Comparison of ENCODE assay signal across 8 mouse cellular contexts in the genomic region with DNA sequence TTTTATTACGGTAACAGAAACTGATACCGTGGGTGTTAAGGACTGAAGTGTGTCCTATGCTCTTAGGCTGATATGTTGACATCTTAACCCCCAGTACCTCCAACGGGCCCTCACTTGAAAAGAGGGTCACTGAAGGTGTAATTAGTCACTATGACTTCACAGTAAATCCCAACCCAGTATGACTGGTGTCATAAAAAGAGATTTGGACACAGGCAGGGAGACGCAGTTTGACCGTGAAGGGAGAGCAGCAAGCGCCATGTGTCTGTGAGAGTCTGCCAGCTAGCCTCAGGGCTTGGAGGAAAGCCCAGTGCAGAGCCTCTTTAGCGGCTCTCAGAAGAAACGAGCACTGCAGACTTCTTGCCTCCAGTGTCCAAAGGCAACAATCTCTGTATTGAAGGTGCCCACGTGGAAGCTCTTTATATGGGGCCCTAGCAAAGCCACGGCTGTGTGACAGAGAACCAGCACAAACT.
A peak's percentile ranks its signal among the peaks of the same experiment; 100 is the strongest.
DNase-seq lines count a peak whose midpoint lies in the region; ATAC-seq and TF ChIP-seq lines count a peak whose summit lies in the region.

No protein-coding gene starts in this region.

- peak overlapping the region; percentile 17 for H3K4me3 ChIP-seq in E14TG2a.4 (replicated peaks; ENCODE audit: low read length)
- H3K4me3 ChIP-seq in embryonic facial prominence, embryonic 11.5 days (ENCODE audit: low read depth, low read length): no peak overlapping the region
- no peak overlapping the region for H3K4me3 ChIP-seq in heart, embryonic 14.5 days (ENCODE audit: control insufficient read depth in 1 of 2, insufficient read depth in 1 of 2, low read depth in 1 of 2, low read length in 2 of 2)
- no peak overlapping the region for H3K4me3 ChIP-seq in midbrain, embryonic 16.5 days (ENCODE audit: low read depth, low read length)

- WGBS in embryonic facial prominence, embryonic 11.5 days: 61% methylated on average over 10 of the region's 10 CpGs
- WGBS in heart, embryonic 14.5 days: 35% methylated on average over 10 of the region's 10 CpGs
- 60% methylated on average over 10 of the region's 10 CpGs for WGBS in midbrain, embryonic 16.5 days

- ATAC-seq in embryonic facial prominence, embryonic 11.5 days (replicated peaks; ENCODE audit: insufficient number of reproducible peaks, low FRiP score, low TSS enrichment, low read depth): no peak
- ATAC-seq in heart, embryonic 14.5 days (ENCODE audit: insufficient number of reproducible peaks, insufficient read depth, low FRiP score, low read depth): no peak
- peak; percentile 77 for ATAC-seq in midbrain, embryonic 16.5 days
- ATAC-seq in monocyte, adult 5-6 weeks (replicated peaks; ENCODE audit: insufficient number of reproducible peaks, low FRiP score, low TSS enrichment, poor library complexity, severe bottlenecking): no peak

- H3K4me2 ChIP-seq in embryonic facial prominence, embryonic 11.5 days (ENCODE audit: low read depth, low read length): no peak overlapping the region
- H3K4me2 ChIP-seq in heart, embryonic 14.5 days (ENCODE audit: low read length): peak overlapping the region; percentile 44
- H3K4me2 ChIP-seq in midbrain, embryonic 16.5 days (ENCODE audit: low read length): peak overlapping the region; percentile 3; the same call in 1 of the 2 replicates

- peaks cover 10% of the 10 kb centered on the region; the same call in 1 of the 2 replicates for H3K27me3 ChIP-seq in E14TG2a.4 (ENCODE audit: insufficient read depth, low read length)
- no peaks in the 10 kb centered on the region; the same call in 1 of the 2 replicates for H3K27me3 ChIP-seq in embryonic facial prominence, embryonic 11.5 days (ENCODE audit: control insufficient read depth, insufficient read depth, low read length)
- no peaks in the 10 kb centered on the region for H3K27me3 ChIP-seq in heart, embryonic 14.5 days (ENCODE audit: control insufficient read depth, insufficient read depth, low read length)
- no peaks in the 10 kb centered on the region for H3K27me3 ChIP-seq in midbrain, embryonic 16.5 days (ENCODE audit: control insufficient read depth, insufficient read depth, low read depth, low read length)

- H3K27ac ChIP-seq in embryonic facial prominence, embryonic 11.5 days (replicated peaks; ENCODE audit: low read depth, low read length): no peak overlapping the region
- peak overlapping the region in 1 of 2 experiments; percentile 35; a peak in 1 of 4 replicates for H3K27ac ChIP-seq in heart, embryonic 14.5 days (replicated peaks in 1 of 2; ENCODE audit: control insufficient read depth in 1 of 2, insufficient read depth in 1 of 2, low read depth in 2 of 2, low read length in 2 of 2)
- H3K27ac ChIP-seq in midbrain, embryonic 16.5 days (ENCODE audit: low read length): no peak overlapping the region

- peaks cover 59% of the 10 kb centered on the region for H3K4me1 ChIP-seq in E14TG2a.4 (replicated peaks; ENCODE audit: low read depth, low read length)
- no peaks in the 10 kb centered on the region for H3K4me1 ChIP-seq in embryonic facial prominence, embryonic 11.5 days (ENCODE audit: control insufficient read depth, insufficient read depth, low read length)
- peaks cover 5 to 13% of the 10 kb centered on the region in 2 experiments for H3K4me1 ChIP-seq in heart, embryonic 14.5 days (ENCODE audit: control insufficient read depth in 2 of 2, insufficient read depth in 2 of 2, low read length in 2 of 2)
- peaks cover 4% of the 10 kb centered on the region; the same call in 1 of the 2 replicates for H3K4me1 ChIP-seq in midbrain, embryonic 16.5 days (ENCODE audit: control insufficient read depth, insufficient read depth, low read length)

- peak; percentile 45 to 78 for DNase-seq in adrenal gland, adult (ENCODE audit: inconsistent age in 2 of 2, low spot score in 1 of 2)
- DNase-seq in embryonic facial prominence, embryonic 11.5 days (ENCODE audit: low spot score): peak; percentile 13
- DNase-seq in kidney, postnatal 25 days: peak; percentile 40 to 60
- no peak for DNase-seq in embryo, embryonic 9.5 days (ENCODE audit: extremely low spot score)

- no peaks in the 10 kb centered on the region for H3K9me3 ChIP-seq in E14TG2a.4 (ENCODE audit: low read length)
- H3K9me3 ChIP-seq in embryonic facial prominence, embryonic 11.5 days (replicated peaks; ENCODE audit: control insufficient read depth, low read length): no peaks in the 10 kb centered on the region
- no peaks in the 10 kb centered on the region for H3K9me3 ChIP-seq in heart, embryonic 14.5 days (ENCODE audit: control insufficient read depth, low read length)
- H3K9me3 ChIP-seq in midbrain, embryonic 16.5 days (replicated peaks; ENCODE audit: control insufficient read depth, low read length, poor library complexity, severe bottlenecking): no peaks in the 10 kb centered on the region

- TF ChIP-seq CTCF in E14TG2a.4 (conservative IDR thresholded peaks at IDR 0.05; ENCODE audit: low read length): no peak

- H3K9ac ChIP-seq in embryonic facial prominence, embryonic 11.5 days (replicated peaks; ENCODE audit: low read length): no peak overlapping the region
- no peak overlapping the region for H3K9ac ChIP-seq in heart, embryonic 14.5 days (ENCODE audit: low read length)
- H3K9ac ChIP-seq in midbrain, embryonic 16.5 days (ENCODE audit: low read depth, low read length): no peak overlapping the region

- H3K36me3 ChIP-seq in E14TG2a.4 (ENCODE audit: insufficient read depth, low read length): no peaks in the 10 kb centered on the region
- H3K36me3 ChIP-seq in embryonic facial prominence, embryonic 11.5 days (replicated peaks; ENCODE audit: control insufficient read depth, insufficient read depth, low read depth, low read length): no peaks in the 10 kb centered on the region
- no peaks in the 10 kb centered on the region for H3K36me3 ChIP-seq in heart, embryonic 14.5 days (ENCODE audit: control insufficient read depth, insufficient read depth, low read length)
- H3K36me3 ChIP-seq in midbrain, embryonic 16.5 days (ENCODE audit: control insufficient read depth, insufficient read depth, low read length): no peaks in the 10 kb centered on the region
